Mouse (Mus musculus) spleen, adult 18-20 months (tissue): ENCODE measurements at regions not wholly inside any gene's neighbourhood (a gene's known extent, or its start where the extent isn't known, plus 50 kb on each side); places are given as distances from the start of the nearest gene placed in this dataset.

Source experiments
- DNase-seq, 2 experiments: peaks; one replicate each; pipeline ENCODE4 v3.0.0; 2022; ENCODE audit warnings: mixed read lengths in 2 of 2

- no peak for DNase-seq
These were observed 178.9 kb downstream of the Snx10 start for GRCm38 (mm10) chr6:51702456-51703171.

GRCm38 (mm10) chr6:51708011-51708410, 184.3 kb downstream of the Snx10 start:
- DNase-seq, result no peak

GRCm38 (mm10) chr6:51708668-51709339, 185.1 kb downstream of the Snx10 start:
- no peak for DNase-seq

GRCm38 (mm10) chr6:51709340-51710067, 185.8 kb downstream of the Snx10 start:
- DNase-seq, result no peak

GRCm38 (mm10) chr6:51710153-51710552, 186.5 kb downstream of the Snx10 start:
- no peak for DNase-seq

- DNase-seq, result no peak
These were observed 187.4 kb downstream of the Snx10 start for GRCm38 (mm10) chr6:51710926-51711615.

- DNase-seq, result no peak
These were observed 187.9 kb downstream of the Snx10 start for GRCm38 (mm10) chr6:51711616-51711970.

- DNase-seq, result no peak
These were observed 191.6 kb downstream of the Snx10 start for GRCm38 (mm10) chr6:51715158-51715840.

- DNase-seq, result no peak
These were observed 193.7 kb downstream of the Snx10 start for GRCm38 (mm10) chr6:51717386-51717785.

GRCm38 (mm10) chr6:51720705-51721104, 197.0 kb downstream of the Snx10 start:
- no peak for DNase-seq

GRCm38 (mm10) chr6:51723053-51723452, 199.4 kb downstream of the Snx10 start:
- DNase-seq, result no peak

- DNase-seq, result no peak
These were observed 203.5 kb downstream of the Snx10 start for GRCm38 (mm10) chr6:51727191-51727590.

- DNase-seq, result no peak
These were observed 205.3 kb downstream of the Snx10 start for GRCm38 (mm10) chr6:51728816-51729562.

- DNase-seq, result no peak
These were observed 207.1 kb downstream of the Snx10 start for GRCm38 (mm10) chr6:51730564-51731351.

GRCm38 (mm10) chr6:51732298-51732895, 208.7 kb downstream of the Snx10 start:
- DNase-seq, result no peak

- DNase-seq, result no peak
These were observed 212.3 kb downstream of the Snx10 start for GRCm38 (mm10) chr6:51736051-51736450.

- no peak for DNase-seq
These were observed 219.5 kb downstream of the Snx10 start for GRCm38 (mm10) chr6:51743105-51743660.

- no peak for DNase-seq
These were observed 220.9 kb downstream of the Snx10 start for GRCm38 (mm10) chr6:51744607-51745006.

- DNase-seq, result no peak
These were observed 230.6 kb downstream of the Snx10 start for GRCm38 (mm10) chr6:51754239-51754681.

GRCm38 (mm10) chr6:51757131-51757530, 233.4 kb downstream of the Snx10 start:
- no peak for DNase-seq
